Mouse (Mus musculus): ENCODE measurements at regions not wholly inside any gene's neighbourhood (a gene's known extent, or its start where the extent isn't known, plus 50 kb on each side); places are given as distances from the start of the nearest gene placed in this dataset.

DNA sequence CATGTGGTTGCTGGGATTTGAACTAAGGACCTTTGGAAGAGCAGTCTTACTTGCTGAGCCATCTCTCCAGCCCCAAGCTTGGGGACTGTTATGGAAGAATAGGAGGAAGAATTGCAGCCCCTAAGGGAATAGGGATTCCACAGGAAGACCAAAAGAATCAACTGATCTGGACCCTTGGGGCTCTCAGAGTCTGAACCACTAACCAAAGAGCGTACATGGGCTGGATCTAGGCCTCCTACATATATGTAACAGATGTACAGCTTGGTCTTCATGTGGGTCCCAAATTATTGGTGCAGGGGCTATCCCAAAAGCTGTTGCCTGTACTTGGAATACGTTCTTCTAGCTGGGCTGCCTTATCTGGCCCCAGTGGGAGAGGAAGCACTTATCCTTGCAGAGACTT lies 115.4 kb upstream of the Gm6793 start:
- TF ChIP-seq CTCF (IDR thresholded peaks at IDR 0.05; ENCODE audit: control insufficient read depth, insufficient read depth, insufficient replicate concordance, low read depth, low read length) (no peak), POLR2A (IDR thresholded peaks at IDR 0.05; ENCODE audit: control insufficient read depth, low read depth, low read length) (no peak)
